Mouse (Mus musculus) CD4-positive, CD25-positive, alpha-beta regulatory T cell (primary cell): Measurements from ENCODE around the gene Olfr1255. TPM values are rescaled to one million over a fixed set of nuclear protein-coding genes. Genes with fewer than 3 reads are reported as not detected.

Experiments
- polyA plus RNA-seq: library from polyadenylated mRNA; unstranded; fragments of 100-300 nt; shearing (Covaris generic); gene quantifications from one replicate; pipeline ENCODE4 v1.2.1, GENCODE M21; 2017

Gene Olfr1255
- not detected for polyA plus RNA-seq

GRCm38 (mm10) chr2:89811751-89812150 lies at the start of gene Olfr1255:
TSS of gene Olfr1255 (plus strand) at chr2:89812051.

GRCm38 (mm10) chr2:89793519-89793918 lies 18.3 kb upstream of the Olfr1255 start, which contains the start of gene Olfr1254:
TSS of gene Olfr1254 (minus strand) at chr2:89793619.

GRCm38 (mm10) chr2:89841455-89841854 lies 29.6 kb downstream of the Olfr1255 start, which contains the start of gene Olfr1256:
TSS of gene Olfr1256 (minus strand) at chr2:89841555.

GRCm38 (mm10) chr2:89848105-89848504 lies 36.3 kb downstream of the Olfr1255 start, which contains the start of gene Olfr48:
TSS of gene Olfr48 (minus strand) at chr2:89848205.

Other genes with a start within 250 kb of the Olfr1255 start
- not detected for gene Olfr1245, start 233.6 kb upstream of the Olfr1255 start, polyA plus RNA-seq
- not detected for gene Olfr1246, start 218.9 kb upstream of the Olfr1255 start, polyA plus RNA-seq
- gene Olfr1247, start 197.9 kb upstream of the Olfr1255 start, polyA plus RNA-seq: 0.02 TPM
- gene Olfr1248, start 193.8 kb upstream of the Olfr1255 start, polyA plus RNA-seq: not detected
- gene Olfr1249, start 177.1 kb upstream of the Olfr1255 start, polyA plus RNA-seq: not detected
- not detected for gene Olfr1250, start 150.6 kb upstream of the Olfr1255 start, polyA plus RNA-seq
- gene Olfr1251, start 140.1 kb upstream of the Olfr1255 start, polyA plus RNA-seq: not detected
- gene Olfr1252, start 87.0 kb upstream of the Olfr1255 start, polyA plus RNA-seq: not detected
- gene Olfr1253, start 55.0 kb upstream of the Olfr1255 start, polyA plus RNA-seq: not detected
- gene Olfr1254, start 18.4 kb upstream of the Olfr1255 start, polyA plus RNA-seq: not detected
- not detected for gene Olfr1256, start 29.5 kb downstream of the Olfr1255 start, polyA plus RNA-seq
- not detected for gene Olfr48, start 36.2 kb downstream of the Olfr1255 start, polyA plus RNA-seq
- not detected for gene Olfr1257, start 66.4 kb downstream of the Olfr1255 start, polyA plus RNA-seq
- 0.19 TPM for gene Olfr1258, start 115.3 kb downstream of the Olfr1255 start, polyA plus RNA-seq
- not detected for gene Olfr1259, start 136.6 kb downstream of the Olfr1255 start, polyA plus RNA-seq
- not detected for gene Olfr1260, start 162.3 kb downstream of the Olfr1255 start, polyA plus RNA-seq
- gene Olfr1261, start 179.2 kb downstream of the Olfr1255 start, polyA plus RNA-seq: not detected
- not detected for gene Olfr1262, start 188.1 kb downstream of the Olfr1255 start, polyA plus RNA-seq
- 0.08 TPM for gene Olfr1263, start 200.1 kb downstream of the Olfr1255 start, polyA plus RNA-seq
- gene Olfr1264, start 213.5 kb downstream of the Olfr1255 start, polyA plus RNA-seq: not detected
- not detected for gene Olfr1265, start 223.3 kb downstream of the Olfr1255 start, polyA plus RNA-seq